Mouse (Mus musculus) layer of hippocampus, postnatal 36 days (tissue): ENCODE measurements around the gene Kcnh6. TPM values are rescaled to one million over a fixed set of nuclear protein-coding genes. Genes with fewer than 3 reads are reported as not detected.
"Not testable (repeated sequence)": the region's sequence is repeated elsewhere in the genome, so short reads cannot be mapped to it uniquely, and the experiment has no call there.

Source experiments
- DNase-seq, 2 experiments: peaks; one replicate each; pipeline ENCODE4 v3.0.0; 2022
- total RNA-seq, 2 experiments: library from RNA; stranded (reverse); gene quantifications; 2 replicates each; pipeline ENCODE4 v1.2.3; 2021

Kcnh6 gene
- total RNA-seq, 2 experiments from 2014 or later: 0.99 to 1.0 TPM

- no peak for DNase-seq
Observed at GRCm38 (mm10) chr11:106065073-106065922, 57.4 kb downstream of the Kcnh6 start.

- DNase-seq: peak; percentile 92 to 93
Observed at GRCm38 (mm10) chr11:106065923-106066571, 58.1 kb downstream of the Kcnh6 start, which contains the start of gene Taco1. Gene Taco1, plus strand, starts transcription at chr11:106066061.

GRCm38 (mm10) chr11:106066616-106067015 is 58.7 kb downstream of the Kcnh6 start:
- not testable (repeated sequence) for DNase-seq

GRCm38 (mm10) chr11:106073774-106074173 is 65.8 kb downstream of the Kcnh6 start:
- DNase-seq: no peak

GRCm38 (mm10) chr11:106076321-106076720 is 68.4 kb downstream of the Kcnh6 start:
- peak; percentile 34 to 57 for DNase-seq

Other genes starting within 250 kb of the Kcnh6 start
- gene Cyb561, start 54.8 kb upstream of the Kcnh6 start, total RNA-seq: 10 to 100 TPM; 47.8 to 50.0 TPM
- 1 to 10 TPM; 5.0 to 8.1 TPM for gene Ace, start 40.2 kb upstream of the Kcnh6 start, total RNA-seq
- gene Ace3, start 13.4 kb upstream of the Kcnh6 start, total RNA-seq: not detected
- 100 to 1,000 TPM; 137 to 141 TPM for gene Dcaf7, start 28.7 kb downstream of the Kcnh6 start, total RNA-seq
- gene Taco1, start 57.9 kb downstream of the Kcnh6 start, total RNA-seq: 10 to 100 TPM; 19.7 to 20.1 TPM
- 10 to 100 TPM; 29.3 to 33.8 TPM for gene Map3k3, start 76.5 kb downstream of the Kcnh6 start, total RNA-seq
- gene Gm10840, start 152.7 kb downstream of the Kcnh6 start, total RNA-seq: 1 to 10 TPM in 1 of 2 experiments, not detected in 1; 2.2 TPM
- 100 to 1,000 TPM; 138 to 144 TPM for gene Limd2, start 152.7 kb downstream of the Kcnh6 start, total RNA-seq
- 10 to 100 TPM; 27.5 to 29.9 TPM for gene Strada, start 194.0 kb downstream of the Kcnh6 start, total RNA-seq
- 100 to 1,000 TPM in 1 of 2 experiments, 10 to 100 TPM in 1; 82.8 to 101 TPM for gene Ccdc47, start 208.2 kb downstream of the Kcnh6 start, total RNA-seq
- gene Ddx42, start 208.8 kb downstream of the Kcnh6 start, total RNA-seq: 10 to 100 TPM; 69.9 to 70.9 TPM
- 10 to 100 TPM; 30.6 to 31.4 TPM for gene Ftsj3, start 248.0 kb downstream of the Kcnh6 start, total RNA-seq
- 100 to 1,000 TPM; 163 to 169 TPM for gene Psmc5, start 248.0 kb downstream of the Kcnh6 start, total RNA-seq